Mouse (Mus musculus) cortical plate, adult 2 months (tissue): ENCODE results near the gene Optc.

Source experiments
- CTCF ChIP-seq: fragments of 200-500 bp; IDR thresholded peaks from 2 replicates; pipeline ENCODE4 v1.5.1; 2011; ENCODE audit warnings: mild to moderate bottlenecking, control low read depth, low read length; ENCODE audit not compliant: insufficient read depth; ENCODE audit errors: extremely low read depth
- POLR2A ChIP-seq: fragments of 200-500 bp; IDR thresholded peaks from 2 replicates; pipeline ENCODE4 v1.6.1; 2011; ENCODE audit warnings: mild to moderate bottlenecking, low read length, control low read depth; ENCODE audit not compliant: insufficient read depth; ENCODE audit errors: extremely low read depth

DNA sequence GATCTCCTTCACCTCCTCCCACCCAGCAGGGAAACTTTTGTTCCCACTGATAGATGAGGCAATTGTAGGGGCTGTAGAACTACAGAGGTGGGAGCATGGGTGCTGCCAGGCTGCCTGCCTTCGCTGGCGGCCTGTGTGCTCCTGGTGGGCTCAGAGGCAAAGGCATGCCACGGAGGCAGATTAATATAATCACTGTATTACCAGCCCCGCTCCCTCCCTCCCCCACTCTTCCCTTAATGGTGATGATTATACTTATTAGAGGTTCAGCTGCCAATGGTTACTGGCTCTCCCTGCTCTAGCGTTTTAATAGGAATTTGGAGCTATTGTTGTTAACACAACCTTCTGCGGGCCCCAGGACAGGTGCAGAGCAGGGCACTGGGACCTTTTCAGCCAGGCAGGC is 26.0 kb downstream of the Optc start:
- TF ChIP-seq CTCF = no peak
- no peak for TF ChIP-seq POLR2A
